Mouse (Mus musculus): ENCODE results near the gene Bicdl2. TPM values are rescaled to one million over a fixed set of nuclear protein-coding genes. Genes with fewer than 3 reads are reported as not detected.

Bicdl2 gene
- total RNA-seq (2021), result not detected in 2 replicates
- long read RNA-seq, result 0 reads

- peak; percentile 63 for DNase-seq
These were observed at the start of gene Bicdl2 for GRCm38 (mm10) chr17:23660117-23660875. Gene Bicdl2 (plus strand): TSS chr17:23660506.

- no peak for DNase-seq
These were observed 43.2 kb upstream of the Bicdl2 start for GRCm38 (mm10) chr17:23617087-23617486.

GRCm38 (mm10) chr17:23620351-23620750 lies 40.0 kb upstream of the Bicdl2 start:
- no peak for DNase-seq

- no peak for DNase-seq
These were observed 32.5 kb upstream of the Bicdl2 start for GRCm38 (mm10) chr17:23627813-23628212.

- DNase-seq, result peak; percentile 85
These were observed 29.9 kb upstream of the Bicdl2 start for GRCm38 (mm10) chr17:23630195-23631020.

DNA sequence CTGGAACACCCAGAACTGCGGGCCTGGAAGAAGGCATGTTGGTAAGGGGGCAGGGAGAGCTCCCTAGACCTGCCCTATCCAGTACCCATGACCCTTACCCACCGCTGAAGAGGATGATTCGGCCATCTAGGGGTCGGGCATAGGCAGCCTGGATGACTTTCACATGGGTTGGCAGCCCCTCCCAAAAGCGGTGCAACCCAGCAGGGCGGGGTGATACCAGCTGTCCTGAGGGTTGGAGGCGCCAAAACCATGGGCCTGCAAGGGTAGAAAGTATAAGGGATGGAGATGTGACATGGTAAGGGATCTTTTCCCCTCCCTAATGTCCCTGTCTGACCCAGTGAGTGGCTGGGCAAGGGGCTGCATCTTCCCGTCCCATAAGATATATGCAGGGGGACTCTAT lies 29.1 kb upstream of the Bicdl2 start:
- no peak for DNase-seq

- DNase-seq, result peak; percentile 28
These were observed 15.5 kb upstream of the Bicdl2 start, which contains the start of gene Mmp25 for GRCm38 (mm10) chr17:23644613-23645495. Gene Mmp25 (minus strand): TSS chr17:23645277.

GRCm38 (mm10) chr17:23645894-23646293 lies 14.4 kb upstream of the Bicdl2 start:
- DNase-seq, result no peak

- no peak for DNase-seq
These were observed 8.9 kb upstream of the Bicdl2 start for GRCm38 (mm10) chr17:23651363-23651762.

GRCm38 (mm10) chr17:23653324-23653723 lies 7.0 kb upstream of the Bicdl2 start:
- DNase-seq, result no peak

- DNase-seq, result no peak
These were observed 6.3 kb upstream of the Bicdl2 start for GRCm38 (mm10) chr17:23654001-23654400.

GRCm38 (mm10) chr17:23654410-23654809 lies 5.9 kb upstream of the Bicdl2 start:
- DNase-seq, result no peak

- DNase-seq, result no peak
These were observed 1.9 kb upstream of the Bicdl2 start for GRCm38 (mm10) chr17:23658450-23658849.

GRCm38 (mm10) chr17:23660876-23661200 lies 532 bp downstream of the Bicdl2 start:
- no peak for DNase-seq

GRCm38 (mm10) chr17:23661526-23661925 lies 1.2 kb downstream of the Bicdl2 start:
- DNase-seq, result peak; percentile 17

DNA sequence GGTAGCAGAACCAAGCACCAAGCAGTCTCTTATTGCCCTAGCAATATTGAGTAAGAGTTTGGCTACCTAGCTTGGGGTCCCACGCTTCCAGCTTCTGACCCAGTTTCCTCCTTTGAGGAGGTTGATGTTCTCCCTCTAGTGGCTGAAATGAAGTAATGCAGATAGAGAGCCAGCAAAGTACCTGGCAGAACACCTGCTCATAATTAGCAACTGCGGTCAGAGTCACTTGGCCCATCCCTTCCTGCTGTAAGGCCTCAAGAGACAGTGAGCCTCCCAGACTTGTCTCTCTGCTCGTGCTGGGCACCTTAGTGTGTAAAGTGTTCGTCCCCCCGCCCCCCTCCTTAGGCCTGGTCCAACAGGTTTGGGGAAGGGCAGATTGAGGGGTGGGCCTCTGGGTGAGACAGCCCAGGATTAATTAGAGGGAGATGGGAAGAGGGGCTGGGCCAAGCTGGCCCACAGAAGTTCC lies 4.3 kb downstream of the Bicdl2 start:
- no peak for DNase-seq

- no peak for DNase-seq
These were observed 5.2 kb downstream of the Bicdl2 start for GRCm38 (mm10) chr17:23665511-23665910.

- no peak for DNase-seq
These were observed 10.3 kb downstream of the Bicdl2 start for GRCm38 (mm10) chr17:23670516-23671074.

GRCm38 (mm10) chr17:23671519-23671918 lies 11.2 kb downstream of the Bicdl2 start:
- DNase-seq, result no peak

GRCm38 (mm10) chr17:23672761-23673160 lies 12.5 kb downstream of the Bicdl2 start:
- DNase-seq, result no peak

DNA sequence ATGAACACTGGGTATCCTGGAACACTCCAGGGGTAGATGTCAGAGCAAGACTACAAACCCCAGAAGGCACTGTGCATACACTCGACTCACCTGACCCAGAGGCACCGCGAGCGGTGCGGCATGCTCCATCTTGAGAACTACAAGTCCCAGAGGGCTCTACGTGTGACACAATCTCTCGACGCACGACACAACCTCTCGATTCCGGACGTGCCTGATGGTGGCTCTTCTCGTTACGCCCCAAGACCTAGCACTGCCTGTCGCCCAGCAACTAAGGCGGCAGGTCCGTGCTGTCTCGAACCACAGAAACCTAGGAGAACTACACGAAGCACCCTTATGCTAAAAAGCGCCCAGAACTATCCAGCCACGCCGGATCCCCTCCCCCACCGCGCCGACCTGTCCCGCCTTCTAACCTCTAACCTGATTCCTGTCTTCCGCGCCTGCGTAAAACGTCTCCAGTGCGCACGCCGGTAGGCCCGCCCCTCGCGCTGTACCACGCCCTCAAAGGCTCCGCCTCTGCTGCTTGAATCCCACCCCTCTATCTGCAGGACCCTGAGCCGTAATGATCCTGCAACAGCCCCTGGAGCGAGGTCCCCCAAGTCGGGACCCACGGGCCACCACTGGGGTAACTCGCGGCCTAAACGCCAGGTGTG lies 13.2 kb downstream of the Bicdl2 start, which contains the start of the genes Hcfc1r1 and Thoc6:
Hcfc1r1 (plus strand) TSS at position 173 of the 650 bp plus-strand sequence.
Thoc6 (minus strand) TSS at position 459 of the 650 bp plus-strand sequence.
- peak; percentile 92 for DNase-seq

Data from adrenal gland, postnatal 25 days (tissue).